Mouse (Mus musculus): ENCODE results near the gene Syngr2.

- TF ChIP-seq POLR2A (IDR thresholded peaks at IDR 0.05; ENCODE audit: low read depth, low read length) = no peak
- TF ChIP-seq CTCF (IDR thresholded peaks at IDR 0.05; ENCODE audit: extremely low read depth, insufficient read depth, insufficient read length, insufficient replicate concordance) = no peak
Observed at GRCm38 (mm10) chr11:117799174-117799573, 10.3 kb upstream of the Syngr2 start.

Measured in spleen, adult 2 months (tissue).